Mouse (Mus musculus) CH12F3 (cell line): Measurements from ENCODE around the gene Nup107.
"Not testable (repeated sequence)": the region's sequence is repeated elsewhere in the genome, so short reads cannot be mapped to it uniquely, and the experiment has no call there.

Experiments used
- in situ Hi-C: fragments of 300-500 bp; cut with MboI; formaldehyde crosslinking; loops from 2 replicates; pipeline ENCODE4 v1.14.3; 2020; ENCODE audit warnings: low sequenced_read_pairs

Gene Nup107

GRCm38 (mm10) chr10:117766111-117766895, 26.2 kb downstream of the Nup107 start:
- in situ Hi-C loops = no loop called here

GRCm38 (mm10) chr10:117765116-117765894, 27.2 kb downstream of the Nup107 start:
- in situ Hi-C loops = no loop called here

DNA sequence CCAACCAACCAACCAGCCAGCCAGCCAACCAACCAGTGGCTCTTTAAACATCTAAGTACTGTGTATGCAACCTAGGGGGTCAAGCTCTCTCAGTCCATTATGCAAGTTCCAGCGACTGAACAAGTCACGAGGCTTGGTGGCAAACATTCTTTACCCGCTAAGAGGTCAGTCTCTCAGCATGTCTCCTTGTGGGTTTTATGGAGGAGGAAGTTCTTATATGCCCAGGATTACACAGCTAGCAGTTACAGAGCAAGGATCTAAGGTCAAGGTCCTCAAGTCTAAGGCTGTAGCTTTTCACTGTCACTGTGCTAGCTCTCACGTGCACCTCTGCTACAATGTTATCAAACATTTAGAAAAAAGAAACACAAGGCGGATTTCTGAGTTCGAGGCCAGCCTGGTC, 27.9 kb downstream of the Nup107 start:
- in situ Hi-C loops = no loop called here

GRCm38 (mm10) chr10:117763588-117764190, 28.8 kb downstream of the Nup107 start:
- in situ Hi-C loops = no loop called here

- in situ Hi-C loops = no loop called here
Observed at GRCm38 (mm10) chr10:117762966-117763365, 29.5 kb downstream of the Nup107 start.

- in situ Hi-C loops = no loop called here
Observed at GRCm38 (mm10) chr10:117762281-117762830, 30.1 kb downstream of the Nup107 start.

- in situ Hi-C loops = no loop called here
Observed at GRCm38 (mm10) chr10:117761551-117761950, 31.0 kb downstream of the Nup107 start.

DNA sequence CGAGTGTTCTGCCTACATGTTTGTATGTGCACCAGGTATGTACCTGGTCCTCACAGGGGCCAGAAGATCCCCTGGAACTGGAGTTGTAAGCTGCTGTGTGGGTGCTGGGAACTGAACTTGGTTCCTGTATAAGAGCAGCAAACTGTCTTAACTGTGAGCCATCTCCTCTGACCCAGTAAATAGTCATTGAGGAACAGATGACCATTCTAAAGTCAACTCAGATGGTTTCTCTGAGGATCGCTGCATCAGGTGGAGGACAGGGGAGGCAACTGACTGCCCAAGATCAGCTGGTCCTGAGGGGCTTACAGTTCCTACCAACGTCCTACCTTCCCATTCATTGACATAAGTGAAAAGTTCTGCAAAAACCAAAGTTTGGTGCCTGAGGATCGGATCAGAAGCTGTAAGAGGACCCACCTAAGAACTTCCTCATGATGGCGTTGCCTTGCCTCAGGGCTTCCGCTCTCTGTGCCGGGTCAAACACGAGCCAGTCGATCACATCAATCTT, 31.6 kb downstream of the Nup107 start:
- in situ Hi-C loops = no loop called here

- in situ Hi-C loops = no loop called here
Observed at GRCm38 (mm10) chr10:117759844-117760630, 32.5 kb downstream of the Nup107 start.

DNA sequence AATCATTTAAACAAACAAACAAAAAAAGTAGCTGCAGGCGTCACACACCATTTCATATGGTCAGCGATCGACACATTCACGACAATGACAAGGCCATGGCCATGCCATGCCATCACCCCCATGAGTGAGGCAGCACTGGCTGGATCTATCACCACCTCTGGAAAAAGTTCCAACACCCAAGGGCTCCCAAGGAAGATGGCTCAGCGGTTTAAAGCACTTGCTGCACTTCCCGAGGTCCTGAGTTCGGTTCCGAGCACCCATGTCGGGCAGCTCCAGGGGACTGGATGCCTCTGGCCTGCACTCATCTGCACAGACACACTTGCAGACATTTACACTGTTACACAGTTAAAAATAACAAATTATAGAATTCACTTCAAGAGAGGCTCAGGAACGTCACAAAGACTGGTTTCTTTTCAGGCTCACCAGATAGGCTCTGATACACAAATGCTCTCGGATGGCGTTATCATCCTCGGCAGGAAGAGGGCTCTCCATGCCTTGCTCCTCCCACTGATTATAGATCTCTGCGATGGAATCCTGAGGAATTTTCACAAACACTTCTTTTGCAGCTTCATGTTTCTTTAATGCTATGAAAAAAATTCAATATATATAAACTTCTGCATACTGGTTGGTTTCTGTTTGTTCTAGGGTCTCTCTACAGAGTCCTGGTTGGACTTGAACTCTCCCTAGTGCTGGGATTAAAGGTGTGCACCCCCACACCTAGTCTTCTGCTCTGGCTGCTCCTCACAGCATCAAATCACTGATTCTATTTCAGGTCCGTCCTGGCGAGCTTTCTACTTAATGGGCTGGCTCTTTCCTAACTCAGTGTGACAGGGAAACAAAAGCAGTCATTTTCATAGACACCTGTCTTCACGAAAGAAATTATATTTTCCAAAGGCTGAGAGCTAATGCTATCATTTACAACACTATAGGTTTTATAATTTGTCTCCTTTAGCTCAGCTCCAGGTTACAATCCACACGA, 33.5 kb downstream of the Nup107 start:
- in situ Hi-C loops = no loop called here

DNA sequence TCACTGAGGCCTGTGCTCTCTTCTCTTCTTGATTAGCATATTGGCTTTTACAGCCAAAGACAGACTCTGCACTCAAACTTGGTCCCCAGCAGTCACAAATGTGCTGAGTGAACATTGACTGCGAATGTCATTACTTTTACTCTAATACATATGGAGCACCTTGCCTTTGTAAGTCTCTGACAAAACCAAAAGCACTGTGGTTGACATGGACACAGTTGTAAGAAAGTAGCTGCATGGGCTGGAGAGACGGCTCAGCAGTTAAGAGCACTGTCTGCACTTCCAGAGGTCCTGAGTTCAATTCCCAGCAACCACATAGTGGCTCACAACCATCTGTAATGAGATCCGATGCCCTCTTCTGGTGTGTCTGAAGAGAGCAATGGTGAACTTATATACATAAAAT, 34.2 kb downstream of the Nup107 start:
- in situ Hi-C loops = not testable (repeated sequence)

GRCm38 (mm10) chr10:117757796-117758342, 34.6 kb downstream of the Nup107 start:
- in situ Hi-C loops = no loop called here

GRCm38 (mm10) chr10:117757259-117757658, 35.2 kb downstream of the Nup107 start:
- in situ Hi-C loops = no loop called here

DNA sequence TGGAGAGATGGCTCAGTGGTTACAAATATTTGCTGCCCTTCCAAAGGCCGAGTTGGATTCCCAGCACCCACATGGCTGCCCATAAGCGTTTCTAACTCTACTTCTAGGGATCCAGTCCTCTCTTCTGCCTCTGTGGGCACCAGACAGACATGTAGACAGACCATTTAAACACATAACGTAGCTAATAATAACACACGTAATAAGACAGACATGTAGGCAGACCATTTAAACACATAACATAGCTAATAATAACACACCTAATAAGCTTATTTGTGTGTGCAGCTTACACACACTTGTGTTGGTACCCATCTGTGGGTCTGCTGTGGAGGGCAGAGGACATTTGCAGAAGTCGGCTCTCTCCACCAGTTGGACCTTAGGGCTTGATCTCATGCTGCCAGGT, 35.7 kb downstream of the Nup107 start:
- in situ Hi-C loops = no loop called here

- in situ Hi-C loops = no loop called here
Observed at GRCm38 (mm10) chr10:117755799-117756467, 36.6 kb downstream of the Nup107 start.

DNA sequence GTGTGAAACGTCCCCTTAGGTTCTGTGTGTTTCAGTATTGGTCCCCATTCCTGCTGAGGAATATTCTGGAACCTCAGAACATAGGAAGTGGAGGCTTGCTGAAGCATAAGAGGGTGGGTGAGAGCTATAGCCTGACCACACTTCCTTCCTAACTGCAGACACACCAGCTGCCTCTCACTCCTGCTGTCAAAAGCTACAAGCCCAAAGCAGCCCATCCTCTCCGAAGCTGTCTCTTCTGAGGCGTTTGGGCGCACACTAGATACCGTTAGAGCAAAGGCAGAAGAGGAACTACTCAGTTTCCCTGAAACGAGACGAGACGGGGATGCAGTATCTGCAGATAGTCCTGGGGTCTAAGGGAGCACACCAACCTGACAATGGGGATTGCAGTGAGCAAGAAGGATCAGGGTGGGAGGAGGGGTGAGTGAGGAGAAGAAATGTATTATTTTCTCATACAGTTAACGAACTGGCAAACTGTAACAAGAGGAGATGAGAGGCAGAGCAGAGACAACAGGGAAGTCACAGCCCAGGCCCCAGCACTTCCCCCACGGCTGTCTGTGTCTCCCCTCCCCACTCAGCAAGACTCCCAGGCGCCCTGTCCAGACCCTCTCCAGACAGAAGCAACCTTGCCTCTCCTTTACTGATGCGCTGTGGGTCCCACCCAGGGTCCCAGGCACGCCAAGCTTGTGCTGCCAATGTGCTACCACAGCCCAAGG, 37.3 kb downstream of the Nup107 start:
- in situ Hi-C loops = no loop called here

- in situ Hi-C loops = no loop called here
Observed at GRCm38 (mm10) chr10:117754609-117754940, 37.9 kb downstream of the Nup107 start.
